Mouse (Mus musculus): ENCODE measurements at regions not wholly inside any gene's neighbourhood (a gene's known extent, or its start where the extent isn't known, plus 50 kb on each side); places are given as distances from the start of the nearest gene placed in this dataset.
A peak's percentile ranks its signal among the peaks of the same experiment; 100 is the strongest.

DNA sequence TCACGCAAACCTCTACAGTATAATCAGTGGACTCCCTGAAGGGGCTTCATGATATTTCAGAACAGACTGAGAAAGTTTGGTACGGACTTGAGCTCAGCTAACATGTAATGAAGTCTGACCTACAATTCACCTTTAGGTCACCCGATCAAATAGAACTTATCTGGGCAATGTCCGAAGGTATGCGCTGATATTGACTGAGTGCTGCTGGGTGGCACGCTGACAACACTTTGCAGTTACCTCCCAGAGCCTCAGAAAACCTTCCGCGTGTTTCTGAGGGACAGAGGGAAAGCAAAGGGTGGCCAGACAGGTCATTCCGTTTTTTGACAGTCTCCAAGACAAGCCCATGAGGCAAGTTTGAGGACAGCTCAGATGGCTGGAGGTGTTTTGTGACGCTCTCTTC, 115.3 kb upstream of the Nr2f2 start:
- DNase-seq (ENCODE audit: low spot score): no peak

DNA sequence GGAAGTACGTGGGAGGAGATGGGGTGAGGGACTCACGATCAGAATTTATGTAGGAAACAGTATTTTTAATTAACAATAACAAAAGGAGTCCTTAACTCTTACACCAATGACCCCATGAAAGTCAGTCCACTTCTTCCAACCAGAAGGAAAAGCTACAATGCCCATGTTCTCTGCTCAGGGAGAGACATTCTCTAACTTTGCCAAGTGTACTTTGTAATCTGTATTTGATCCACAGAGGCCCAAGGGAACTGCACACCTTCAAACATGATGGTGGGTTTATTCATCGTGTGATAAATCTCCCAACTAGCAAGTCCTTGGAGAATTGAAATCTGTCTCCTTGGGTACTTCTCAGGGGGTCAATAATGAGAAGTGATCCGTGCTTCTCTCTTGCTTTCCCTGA, 106.3 kb upstream of the Nr2f2 start:
- DNase-seq (ENCODE audit: low spot score): no peak

DNA sequence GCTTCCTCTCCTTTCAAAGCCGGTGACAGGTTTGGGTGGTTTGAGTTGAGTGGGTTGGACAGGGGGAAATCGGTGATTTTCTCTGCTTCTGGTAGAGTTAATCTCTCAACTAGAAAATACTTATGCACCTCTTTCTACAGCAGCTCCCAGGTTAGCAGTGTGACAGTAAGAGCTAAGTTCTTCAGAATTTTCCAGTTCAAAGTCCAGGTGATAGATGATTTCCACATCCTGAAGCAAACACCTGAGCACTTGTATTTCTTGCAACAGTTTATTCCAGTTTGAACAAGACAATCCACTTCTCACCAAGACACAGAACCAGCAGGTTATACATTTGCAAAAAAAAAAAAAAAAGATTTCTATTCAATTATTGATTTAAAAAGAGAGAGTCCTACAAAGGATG, 104.0 kb upstream of the Nr2f2 start:
- DNase-seq (ENCODE audit: low spot score): peak; percentile 42

DNA sequence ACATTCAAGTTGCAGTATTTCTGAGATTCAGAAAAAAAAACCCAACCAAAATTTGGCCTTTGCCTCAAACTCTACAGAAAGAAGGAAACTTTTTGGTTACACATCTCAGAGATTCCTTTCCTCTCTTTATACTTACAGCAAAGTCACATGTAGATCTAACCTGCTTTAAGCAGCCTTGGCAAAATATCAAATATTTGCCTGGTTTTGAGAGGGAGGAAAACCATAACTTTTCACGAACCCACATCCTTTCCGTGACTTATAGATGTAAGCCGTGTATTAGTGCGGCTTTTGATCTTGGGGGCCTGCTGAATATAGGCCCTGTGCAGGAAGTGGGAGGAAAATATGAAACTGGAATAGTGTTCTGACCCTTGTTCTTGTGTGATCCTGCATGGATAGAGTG, 95.6 kb upstream of the Nr2f2 start:
- DNase-seq (ENCODE audit: low spot score): no peak

DNA sequence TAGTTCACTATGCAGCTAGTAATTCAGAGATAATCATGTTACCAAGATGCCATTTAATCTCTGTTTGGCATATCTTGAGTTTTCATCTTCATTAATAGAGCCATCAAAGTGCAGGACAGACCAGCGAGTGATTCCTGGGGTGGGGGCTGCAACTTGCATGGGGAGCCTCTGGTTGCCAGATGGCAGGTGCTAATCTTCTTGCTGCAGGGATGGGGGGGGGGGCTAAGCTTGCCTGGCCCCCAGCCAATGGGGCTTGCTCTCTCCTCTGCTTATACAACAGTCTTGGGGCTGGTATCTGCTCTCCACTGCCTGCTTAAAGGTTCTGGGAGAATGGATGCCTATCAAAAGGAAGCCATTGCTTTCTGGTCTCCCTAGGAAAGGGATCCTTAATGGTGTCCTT, 88.0 kb upstream of the Nr2f2 start:
- no peak for DNase-seq (ENCODE audit: low spot score)

DNA sequence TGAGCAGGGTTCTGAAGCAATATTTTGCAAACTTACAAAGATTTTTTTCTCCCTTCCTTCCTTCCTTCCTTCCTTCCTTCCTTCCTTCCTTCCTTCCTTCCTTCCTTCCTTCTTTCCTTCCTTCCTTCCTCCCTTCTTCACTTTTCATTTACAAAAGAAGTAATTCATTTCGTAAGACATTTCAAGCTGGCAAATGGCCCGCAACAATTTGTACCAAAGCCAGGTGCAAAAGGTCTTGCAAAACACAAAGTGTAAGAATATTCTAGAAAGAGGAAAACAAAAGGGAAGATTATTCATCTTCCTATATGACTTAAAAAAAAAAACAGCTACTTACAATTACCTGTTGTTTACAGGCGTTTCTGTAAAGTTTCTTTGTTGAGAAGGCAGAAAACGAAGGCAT, 86.3 kb upstream of the Nr2f2 start:
- no peak for DNase-seq (ENCODE audit: low spot score)

DNA sequence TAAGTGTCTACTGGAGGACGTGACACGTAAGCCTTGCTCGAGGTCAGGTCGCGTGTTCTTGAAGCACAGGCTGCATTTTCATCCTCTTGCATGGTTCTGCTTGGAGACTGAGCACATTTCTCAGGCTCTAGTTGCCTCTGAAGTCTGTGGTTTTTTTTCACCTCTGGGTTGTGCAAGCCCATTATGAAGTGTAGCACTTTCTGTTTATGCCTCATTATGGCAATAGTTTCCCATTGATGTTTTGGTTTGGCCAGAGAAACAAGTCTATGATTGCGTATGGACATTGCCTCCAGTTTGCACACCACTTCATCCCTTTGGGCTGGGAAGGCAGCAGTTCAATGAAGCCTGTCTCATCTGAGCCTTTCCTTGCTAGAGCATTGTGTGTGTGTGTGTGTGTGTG, 72.4 kb upstream of the Nr2f2 start:
- DNase-seq (ENCODE audit: low spot score): no peak

DNA sequence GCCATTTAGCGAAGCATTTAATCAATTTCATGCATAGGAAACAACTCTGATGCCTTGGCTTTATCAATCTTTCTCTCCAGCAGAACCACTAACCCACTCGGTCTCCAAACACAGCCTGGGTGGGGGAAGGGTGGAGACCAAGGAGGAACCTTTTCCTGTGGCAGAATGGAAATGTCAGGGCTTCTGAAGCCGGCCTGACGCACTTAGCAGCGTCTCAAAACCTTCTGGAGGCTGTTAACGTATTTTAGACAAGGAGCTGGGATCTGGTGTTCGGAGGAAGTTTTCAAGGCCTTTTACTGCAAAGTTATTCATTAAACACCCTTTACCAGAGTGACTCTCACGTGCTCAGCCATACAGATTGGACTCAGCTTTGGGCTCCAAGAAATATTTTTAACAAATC, 67.3 kb upstream of the Nr2f2 start:
- DNase-seq (ENCODE audit: low spot score): peak; percentile 21

DNA sequence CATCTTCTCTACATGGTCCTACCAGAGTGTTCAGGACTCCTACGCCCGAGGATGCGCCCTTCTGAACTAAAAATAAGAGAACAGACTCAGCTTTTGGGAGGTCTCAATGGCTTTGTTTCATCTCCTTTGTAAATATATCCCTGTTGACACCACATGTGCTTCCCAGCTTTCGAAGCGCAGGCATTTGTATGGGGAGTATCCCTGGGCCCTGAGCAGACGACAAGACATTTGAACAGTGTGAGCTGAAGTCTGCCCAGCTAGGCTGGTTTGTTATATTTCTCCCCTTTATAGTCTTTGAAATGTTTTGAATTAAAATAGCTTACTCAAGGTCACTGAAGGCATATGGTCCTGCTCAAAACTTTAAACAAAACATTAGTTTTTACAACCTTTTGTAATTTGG, 66.8 kb upstream of the Nr2f2 start:
- DNase-seq (ENCODE audit: low spot score): no peak

DNA sequence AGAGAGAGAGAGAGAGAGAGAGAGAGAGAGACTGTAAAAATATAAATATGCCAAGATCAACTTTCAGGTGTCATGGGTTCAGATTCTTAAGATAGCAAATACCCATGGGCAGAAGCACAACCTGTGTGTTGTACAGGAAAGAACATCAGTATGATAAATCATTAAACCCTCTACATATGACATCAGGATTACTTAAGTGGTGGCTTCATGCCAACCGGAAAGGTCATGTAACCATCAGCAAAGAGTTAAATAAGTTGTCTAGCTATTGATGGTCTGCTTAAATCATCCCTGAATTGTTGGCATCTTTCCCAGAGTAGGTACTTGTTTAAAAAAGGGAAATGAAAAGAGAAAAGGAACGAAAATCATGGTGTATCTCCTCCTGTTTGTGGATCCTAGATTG, 65.2 kb upstream of the Nr2f2 start:
- no peak for DNase-seq (ENCODE audit: low spot score)

DNA sequence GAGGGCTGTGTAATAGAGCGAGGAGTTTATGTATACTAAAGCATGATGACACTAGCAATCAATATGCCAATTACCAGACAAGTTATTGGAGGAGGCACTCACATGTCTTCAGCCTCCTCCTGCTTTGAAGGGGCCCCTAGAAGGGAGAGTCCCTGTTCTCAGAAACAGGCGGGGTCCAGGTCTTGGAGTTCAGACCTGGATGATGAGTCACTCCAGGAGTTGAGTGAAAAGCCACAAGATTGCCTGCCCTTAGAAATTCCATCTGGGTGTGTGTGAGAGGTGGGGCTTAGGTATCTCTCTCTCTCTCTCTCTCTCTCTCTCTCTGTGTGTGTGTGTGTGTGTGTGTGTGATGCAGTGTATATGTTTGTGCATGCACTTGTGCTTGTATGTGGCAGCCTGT, 62.8 kb upstream of the Nr2f2 start:
- DNase-seq (ENCODE audit: low spot score): peak; percentile 83

DNA sequence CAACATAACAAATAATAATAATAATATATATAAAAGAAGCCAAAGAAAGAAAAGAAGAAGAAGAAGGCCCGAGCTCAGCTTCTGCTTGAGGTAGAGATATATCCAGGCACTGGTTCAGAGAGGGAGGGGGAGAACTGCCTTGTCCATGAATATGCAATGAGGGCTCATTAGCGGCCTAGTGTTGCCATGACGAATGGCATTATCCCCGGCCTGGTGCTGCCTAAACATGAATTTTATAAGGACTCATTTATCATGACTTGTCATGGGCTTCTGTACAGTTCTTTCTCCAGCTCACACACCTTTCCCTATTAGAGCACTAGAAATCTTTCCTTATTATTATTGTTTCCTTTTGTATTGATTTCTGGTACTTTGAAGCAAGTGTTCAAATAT, 57.7 kb upstream of the Nr2f2 start:
- DNase-seq (ENCODE audit: low spot score): no peak

DNA sequence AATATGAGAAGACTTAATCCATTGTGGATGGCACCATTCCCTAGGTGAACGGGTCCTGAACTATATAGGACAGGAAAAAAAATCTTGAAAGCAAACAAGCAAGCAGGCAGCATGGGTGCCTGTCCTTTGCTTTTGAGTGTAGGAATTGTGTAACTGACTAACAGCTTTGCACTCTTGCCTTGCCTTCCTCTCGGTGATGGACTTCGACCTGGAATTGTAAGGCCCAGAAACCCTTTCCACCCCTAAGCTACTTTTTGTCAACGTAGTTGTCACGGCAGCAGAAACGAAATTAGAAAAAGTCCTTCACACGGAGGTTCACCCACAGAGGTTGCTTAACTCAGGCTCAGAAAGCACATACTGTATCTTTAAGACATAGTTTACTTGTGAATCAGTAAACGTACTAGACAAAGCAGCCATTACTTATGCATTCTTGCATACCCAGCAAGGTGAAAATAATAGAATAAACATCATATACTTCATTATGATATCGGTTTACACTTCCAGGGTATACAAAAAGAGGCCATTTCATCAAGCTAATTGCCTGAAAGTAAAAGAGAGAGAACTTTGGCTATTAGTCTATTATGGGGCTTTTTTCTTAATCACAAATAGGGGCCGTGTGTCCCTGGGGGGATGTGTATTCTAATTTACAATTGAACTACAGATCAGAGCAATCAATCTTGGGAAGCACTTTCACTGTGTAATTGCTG, 57.1 kb upstream of the Nr2f2 start:
- DNase-seq (ENCODE audit: low spot score): peak; percentile 58

DNA sequence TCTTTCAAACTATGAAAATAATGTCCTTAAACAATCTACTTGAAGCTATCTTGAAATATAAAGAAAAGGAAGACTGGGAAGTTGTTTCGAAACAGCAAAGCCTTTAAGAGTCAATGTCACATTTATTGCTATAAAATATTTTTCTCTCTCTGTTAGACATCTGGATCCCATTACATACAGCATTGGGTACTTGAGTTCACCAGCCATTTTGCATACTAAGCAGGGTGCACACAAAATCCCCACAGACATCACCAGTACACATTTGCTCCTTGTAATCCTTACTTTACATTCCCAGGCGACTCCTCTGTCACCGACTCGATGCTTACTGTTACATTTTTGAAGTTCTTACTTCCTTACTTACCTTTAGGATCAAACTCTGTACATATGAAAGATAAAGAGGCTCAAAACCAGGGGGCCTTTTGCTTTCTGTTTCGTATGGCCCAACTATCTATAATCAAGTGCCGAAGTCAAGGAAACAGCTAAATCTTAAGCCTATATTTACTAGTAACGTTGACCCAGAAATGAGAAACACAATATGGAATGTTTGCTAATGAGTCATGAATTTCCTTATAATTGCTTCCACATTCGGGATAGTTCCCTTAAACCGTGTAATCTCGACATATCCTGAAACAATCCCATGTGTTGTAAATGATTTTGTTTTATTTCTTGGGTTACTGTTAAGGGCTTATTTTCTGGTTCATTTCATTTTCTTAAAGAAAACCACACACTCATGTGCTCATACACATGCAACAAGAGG, 49.8 kb upstream of the Nr2f2 start:
- DNase-seq (ENCODE audit: low spot score): no peak
